Comparison of ENCODE assay signal across 24 mouse cellular contexts in the genomic region with DNA sequence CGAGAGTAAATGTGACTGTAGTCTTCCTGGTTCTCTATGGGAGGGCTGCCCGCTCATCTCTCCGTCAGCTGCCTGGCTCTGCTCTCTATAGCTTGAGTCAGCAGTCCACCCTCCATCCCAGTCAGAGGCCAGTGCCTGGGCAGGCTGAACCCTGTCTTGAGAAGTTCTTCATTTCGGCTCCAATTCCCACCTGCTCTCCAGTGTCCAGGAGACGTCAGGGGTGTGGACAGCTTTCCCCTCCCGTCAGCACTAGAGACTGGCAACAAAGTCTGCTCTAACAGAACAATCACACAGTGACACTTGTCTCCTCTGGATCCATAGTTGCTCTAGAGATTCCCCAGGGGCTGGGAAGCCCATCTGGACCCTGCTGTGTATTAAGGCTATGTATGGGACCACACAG. TPM values are rescaled to one million over a fixed set of nuclear protein-coding genes. Genes with fewer than 3 reads are reported as not detected.
DNase-seq lines count a peak whose midpoint lies in the region; ATAC-seq and TF ChIP-seq lines count a peak whose summit lies in the region.
"Had no signal": no experiment of that assay in that cellular context is flagged by ENCODE, and none has a peak within 500 bp of the region (broad histone marks: within the 10 kb centered on the region; RNA-seq: fewer than 3 reads in every experiment).

No protein-coding gene starts in this region.

- H3K36me3 ChIP-seq in heart, embryonic 15.5 days: no peaks in the 10 kb centered on the region
- H3K36me3 ChIP-seq: embryonic facial prominence, embryonic 10.5 days; embryonic facial prominence, embryonic 13.5 days; forebrain, embryonic 12.5 days; forebrain, embryonic 15.5 days; G1E; hindbrain, embryonic 10.5 days; hindbrain, embryonic 13.5 days had no signal

- H3K4me3 ChIP-seq in gastrocnemius, adult 2 months: no peak overlapping the region
- H3K4me3 ChIP-seq in heart, embryonic 15.5 days: no peak overlapping the region
- H3K4me3 ChIP-seq: embryonic facial prominence, embryonic 10.5 days; embryonic facial prominence, embryonic 13.5 days; erythroblast, embryonic 14.5 days; forebrain, embryonic 12.5 days; forebrain, embryonic 15.5 days; hindbrain, embryonic 10.5 days; hindbrain, embryonic 13.5 days had no signal

- H3K9me3 ChIP-seq in heart, embryonic 15.5 days (replicated peaks): no peaks in the 10 kb centered on the region
- H3K9me3 ChIP-seq: embryonic facial prominence, embryonic 10.5 days; embryonic facial prominence, embryonic 13.5 days; forebrain, embryonic 12.5 days; forebrain, embryonic 15.5 days; G1E; hindbrain, embryonic 10.5 days; hindbrain, embryonic 13.5 days had no signal

- TF ChIP-seq CTCF in gastrocnemius, adult 2 months (IDR thresholded peaks at IDR 0.05): no peak

- no peaks in the 10 kb centered on the region for H3K27me3 ChIP-seq in heart, embryonic 15.5 days
- H3K27me3 ChIP-seq: CH12.LX; forebrain, embryonic 15.5 days; hindbrain, embryonic 13.5 days had no signal

- peak overlapping the region; percentile 73 for H3K27ac ChIP-seq in gastrocnemius, adult 2 months
- peak overlapping the region; percentile 76; the same call in 1 of the 2 replicates for H3K27ac ChIP-seq in heart, embryonic 15.5 days
- H3K27ac ChIP-seq: embryonic facial prominence, embryonic 10.5 days; embryonic facial prominence, embryonic 13.5 days; forebrain, embryonic 12.5 days; forebrain, embryonic 15.5 days; hindbrain, embryonic 10.5 days; hindbrain, embryonic 13.5 days had no signal

- WGBS in heart, embryonic 15.5 days: 70% methylated on average over 6 of the region's 6 CpGs

- H3K4me1 ChIP-seq in heart, embryonic 15.5 days (replicated peaks): peaks cover 74% of the 10 kb centered on the region

- no peak overlapping the region for H3K4me2 ChIP-seq in heart, embryonic 15.5 days
- H3K4me2 ChIP-seq: embryonic facial prominence, embryonic 13.5 days; forebrain, embryonic 12.5 days; forebrain, embryonic 15.5 days; hindbrain, embryonic 13.5 days had no signal

- ATAC-seq in heart, embryonic 15.5 days (replicated peaks; ENCODE audit: insufficient number of reproducible peaks, insufficient read depth, low FRiP score, low read depth): no peak
- ATAC-seq: forebrain, embryonic 15.5 days; inflammation-experienced regulatory T-cells, adult 6 months; intestine, embryonic 16.5 days had no signal

- intact Hi-C loops in gastrocnemius, adult 2 months (cut with DNase I): no loop called here
- intact Hi-C loops in heart, postnatal 14 days (cut with DNase I): no loop called here

- DNase-seq in gastrocnemius, adult 2 months: peak; percentile 46
- no peak for DNase-seq in gastrocnemius, postnatal 25 days
- DNase-seq in heart, postnatal 14 days: no peak
- peak; percentile 42 for DNase-seq in 3T3-L1 (ENCODE audit: low read depth, low spot score)
- no peak for DNase-seq in retina, postnatal 1 day
- DNase-seq: B cell, adult 2 months; embryo, embryonic 11 days; gastrocnemius, postnatal 10 days had no signal

- H3K9ac ChIP-seq in heart, embryonic 15.5 days: no peak overlapping the region
- H3K9ac ChIP-seq: embryonic facial prominence, embryonic 13.5 days; forebrain, embryonic 12.5 days; forebrain, embryonic 15.5 days; hindbrain, embryonic 13.5 days had no signal

RNA-seq across cellular contexts. Expression of gene Lif, which starts 36.7 kb away (rescaled TPM):
- under 1 TPM; 0.17 to 0.23 TPM for total RNA-seq in gastrocnemius, adult 2 months (2021)
- under 1 TPM; 0.26 to 0.43 TPM for total RNA-seq in gastrocnemius, postnatal 25 days (2021)
- polyA plus RNA-seq in heart, embryonic 15.5 days (2015; fragmentation: Nextera tagmentation; extraction: Ambion mirVana): 0.23 and 0.55 TPM in 2 replicates
- total RNA-seq in heart, postnatal 14 days (2021): under 1 TPM; 0.14 to 0.37 TPM
- polyA plus RNA-seq: erythroblast, embryonic 14.5 days; forebrain, embryonic 12.5 days; forebrain, embryonic 15.5 days had no signal

RNA-seq across cellular contexts. Expression of gene Osm, which starts 57.8 kb away (rescaled TPM):
- not detected for total RNA-seq in gastrocnemius, adult 2 months (2021)
- not detected for total RNA-seq in gastrocnemius, postnatal 25 days (2021)
- 0.09 and 0.33 TPM in 2 replicates for polyA plus RNA-seq in heart, embryonic 15.5 days (2015; fragmentation: Nextera tagmentation; extraction: Ambion mirVana)
- under 1 TPM in 1 of 2 experiments, not detected in 1; 0.10 TPM for total RNA-seq in heart, postnatal 14 days (2021)
- total RNA-seq: adrenal gland, postnatal 25 days; gastrocnemius, postnatal 10 days; heart, postnatal 36 days; hindbrain, postnatal 0 days had no signal
- polyA plus RNA-seq: embryonic facial prominence, embryonic 10.5 days; embryonic facial prominence, embryonic 13.5 days; forebrain, embryonic 12.5 days; forebrain, embryonic 15.5 days; heart, embryonic 14.5 days had no signal

Comparison
In these comparisons a context has a peak if more than half of its experiments do, and no peak if none do; other contexts are left out.
1. DNase-seq: peak in gastrocnemius, adult 2 months (single experiment) and 3T3-L1 (single experiment); none in gastrocnemius, postnatal 25 days (single experiment), heart, postnatal 14 days (0 of 2) and retina, postnatal 1 day (single experiment).